Mouse (Mus musculus): Measurements from ENCODE around the gene Atxn10. TPM values are rescaled to one million over a fixed set of nuclear protein-coding genes. Genes with fewer than 3 reads are reported as not detected.

The Atxn10 gene
- total RNA-seq, 2 experiments from 2014 or later, result 47.7 to 49.8 TPM

DNA sequence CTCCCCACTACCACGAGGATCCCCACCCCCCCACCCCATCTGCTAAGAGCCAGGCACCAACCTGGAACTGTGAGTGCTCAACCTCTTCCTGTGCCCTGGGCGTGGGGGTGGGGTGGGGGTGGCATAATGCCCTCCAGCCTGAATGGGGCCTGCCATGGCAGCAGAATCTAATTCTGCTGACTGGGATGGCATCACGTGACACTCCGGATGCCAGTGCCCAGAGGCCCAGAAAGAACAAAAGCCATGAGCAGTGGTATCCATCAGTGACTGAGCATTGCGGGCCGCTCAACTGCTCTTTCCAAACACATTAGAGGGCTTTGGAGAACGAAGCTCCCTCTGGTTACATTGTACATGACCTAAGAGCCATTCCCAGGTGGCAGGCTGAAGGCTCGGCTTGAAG, 167.1 kb downstream of the Atxn10 start, which contains the start of gene 7530416G11Rik:
7530416G11Rik (minus strand) TSS at position 101 of the 400 bp plus-strand sequence.
- DNase-seq, result no peak
- intact Hi-C loops (cut with DNase I; ENCODE audit: low total_unique reads), result no loop called here

DNA sequence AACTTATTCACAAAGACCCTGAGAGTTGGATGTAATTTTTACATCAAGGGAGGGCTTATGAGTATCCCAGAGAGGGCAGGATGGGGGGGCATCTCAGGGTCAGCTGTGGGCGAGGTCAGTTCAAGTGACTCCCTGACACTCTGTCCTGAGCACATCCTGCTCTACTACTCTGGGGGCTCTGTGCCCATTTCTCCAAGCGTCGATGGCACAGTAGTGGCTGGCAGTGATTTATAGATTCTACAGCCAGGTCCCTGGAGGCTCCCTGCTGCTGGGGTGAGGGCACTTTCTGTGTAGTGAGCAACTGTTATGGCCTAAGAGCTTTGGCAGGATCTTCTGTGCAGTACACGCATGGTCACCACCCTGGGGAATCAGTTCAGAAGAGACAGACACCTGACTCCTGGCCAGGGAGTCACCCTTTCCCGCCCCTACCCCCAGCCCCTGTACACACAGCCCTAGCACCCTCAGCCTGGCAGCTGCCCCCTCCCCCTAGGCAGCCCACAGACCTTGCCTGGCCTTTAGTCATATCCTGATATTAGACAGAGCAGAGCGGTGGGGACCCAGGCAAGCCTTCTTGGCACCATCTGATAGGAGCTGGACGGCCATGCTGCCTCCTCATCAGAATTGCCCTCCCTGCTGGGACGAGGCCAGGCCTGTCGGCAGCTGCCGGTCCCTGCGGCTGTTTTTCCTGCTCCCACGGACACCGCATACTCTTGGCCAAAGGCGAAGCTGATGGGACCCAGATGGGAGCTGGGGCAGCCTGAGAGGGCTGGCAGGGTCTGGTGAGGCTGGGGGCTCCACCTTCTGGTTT, 169.3 kb downstream of the Atxn10 start:
- intact Hi-C loops (cut with DNase I; ENCODE audit: low total_unique reads), result no loop called here
- DNase-seq, result peak; percentile 86

DNA sequence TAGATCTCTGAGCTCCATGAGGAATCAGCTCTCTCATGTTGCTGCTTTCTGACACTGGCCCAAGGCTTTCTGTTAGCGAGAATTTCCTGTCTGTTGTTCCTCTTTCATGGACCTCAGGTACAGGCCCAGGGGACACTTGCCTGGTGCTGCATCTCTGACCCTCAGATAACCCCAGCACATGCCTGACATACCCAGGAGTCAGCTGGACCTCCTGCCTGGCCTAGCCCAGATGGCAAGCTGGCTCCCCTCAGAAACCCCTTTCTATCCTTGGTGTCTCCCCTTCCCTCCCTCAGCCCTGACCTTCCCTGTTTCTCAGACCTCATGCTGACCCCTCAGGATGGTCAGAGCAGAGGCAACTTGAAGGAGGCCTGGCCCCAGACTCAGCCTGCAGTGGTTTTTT, 170.6 kb downstream of the Atxn10 start:
- no peak for DNase-seq

DNA sequence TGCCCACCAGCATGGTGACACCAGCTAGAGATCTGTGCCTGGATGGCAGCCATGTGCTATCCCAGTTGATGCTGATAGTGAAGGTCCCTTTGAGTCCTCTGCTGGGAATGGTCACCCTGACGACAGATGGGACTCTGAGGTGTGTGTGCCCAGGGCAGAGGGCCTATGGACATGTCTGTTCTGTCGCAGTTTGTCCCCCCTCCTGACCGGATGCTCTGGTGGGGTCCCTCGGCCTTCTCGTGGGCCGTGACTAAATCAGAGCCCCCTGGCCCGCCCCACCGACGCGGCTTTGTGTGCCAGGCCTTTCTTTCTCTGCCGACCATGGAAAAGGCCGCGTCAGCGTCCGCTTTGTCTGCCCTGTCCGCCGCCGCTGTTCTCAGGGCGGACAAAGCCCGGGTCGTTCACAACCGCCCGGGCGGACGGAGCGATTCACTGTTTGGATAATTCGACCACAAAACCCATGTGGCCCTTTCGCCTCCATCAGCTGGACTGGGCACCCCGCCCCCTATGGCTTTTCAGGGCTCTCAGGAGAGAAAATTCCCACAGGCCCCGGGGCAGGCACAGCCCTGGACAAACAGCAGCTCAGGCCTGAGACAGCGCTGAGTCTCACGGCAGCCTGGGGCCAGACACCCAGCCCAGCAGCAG, 171.4 kb downstream of the Atxn10 start:
- no peak for DNase-seq
- intact Hi-C loops (cut with DNase I; ENCODE audit: low total_unique reads), result no loop called here

More for the DNA sequence above, 170.6 kb downstream of the Atxn10 start:
- intact Hi-C loops (cut with DNase I; ENCODE audit: low total_unique reads), result no loop called here

Other genes starting within 250 kb of the Atxn10 start
- not detected for gene Smc1b, start 204.3 kb upstream of the Atxn10 start, total RNA-seq (2021)
- gene Ribc2, start 204.2 kb upstream of the Atxn10 start, total RNA-seq (2021), result not detected
- 10 to 100 TPM; 12.2 to 15.3 TPM for gene Fbln1, start 130.3 kb upstream of the Atxn10 start, total RNA-seq (2021)
- gene 7530416G11Rik, start 167.0 kb downstream of the Atxn10 start, total RNA-seq (2021), result not detected
- gene Wnt7b, start 246.2 kb downstream of the Atxn10 start, total RNA-seq (2021), result under 1 TPM; 0.09 to 0.12 TPM